Mouse (Mus musculus) kidney, embryonic 14.5 days (tissue): ENCODE data around the gene Fhit. TPM values are rescaled to one million over a fixed set of nuclear protein-coding genes. Genes with fewer than 3 reads are reported as not detected.

Source experiments
- ATAC-seq: fragments of 200-750 bp; cut with Nextera tagmentation; 2 replicates; pipeline ENCODE4 v1.8.0; 2017; ENCODE audit warnings: moderate number of reproducible peaks, mild to moderate bottlenecking, moderate TSS enrichment, moderate library complexity; ENCODE audit not compliant: low FRiP score, low TSS enrichment
- H3K27ac ChIP-seq: fragments of 300-500 bp; sonication (generic); 2 replicates; pipeline ENCODE4 v1.5.1; 2014; ENCODE audit warnings: low read depth, mild to moderate bottlenecking, low read length, moderate library complexity, mixed read lengths
- H3K27me3 ChIP-seq: fragments of 300-500 bp; sonication (generic); 2 replicates; pipeline ENCODE4 v1.6.1; 2014; ENCODE audit warnings: mild to moderate bottlenecking, low read length; ENCODE audit not compliant: control insufficient read depth, insufficient read depth
- H3K36me3 ChIP-seq: fragments of 300-500 bp; sonication (generic); 2 replicates; pipeline ENCODE4 v1.6.1; 2014; ENCODE audit warnings: low read length, mixed read lengths; ENCODE audit not compliant: control insufficient read depth, insufficient read depth
- H3K4me1 ChIP-seq: fragments of 300-500 bp; sonication (generic); 2 replicates; pipeline ENCODE4 v1.6.1; 2014; ENCODE audit warnings: low read length, mixed read lengths; ENCODE audit not compliant: control insufficient read depth, insufficient read depth
- H3K4me2 ChIP-seq: fragments of 300-500 bp; sonication (generic); replicated peaks from 2 replicates; pipeline ENCODE4 v1.6.1; 2014; ENCODE audit warnings: low read depth, mild to moderate bottlenecking, low read length
- H3K4me3 ChIP-seq: fragments of 300-500 bp; sonication (generic); 2 replicates; pipeline ENCODE4 v1.5.1; 2014; ENCODE audit warnings: mild to moderate bottlenecking, low read length
- H3K9ac ChIP-seq: fragments of 300-500 bp; sonication (generic); 2 replicates; pipeline ENCODE4 v1.6.1; 2014; ENCODE audit warnings: low read depth, mild to moderate bottlenecking, low read length, moderate library complexity
- H3K9me3 ChIP-seq: fragments of 300-500 bp; sonication (generic); 2 replicates; pipeline ENCODE4 v1.6.1; 2016; ENCODE audit warnings: low read length; ENCODE audit not compliant: control insufficient read depth
- WGBS: fragments of 180-500 bp; shearing (Covaris S2); extraction: QIAGEN DNeasy Blood & Tissue Kit; methylation state at CpG from one replicate; pipeline ENCODE4 v1.1.7; 2014; 5-methylcytosine and 5-hydroxymethylcytosine counted together
- polyA plus RNA-seq: library from polyadenylated mRNA; unstranded; fragments of >200 nt; fragmentation: Nextera tagmentation; extraction: Ambion mirVana; gene quantifications from 2 replicates; pipeline ENCODE4 v1.2.1, GENCODE M21; 2014

The Fhit gene
- polyA plus RNA-seq, 1 experiment from 2014 or later: 7.0 TPM

DNA sequence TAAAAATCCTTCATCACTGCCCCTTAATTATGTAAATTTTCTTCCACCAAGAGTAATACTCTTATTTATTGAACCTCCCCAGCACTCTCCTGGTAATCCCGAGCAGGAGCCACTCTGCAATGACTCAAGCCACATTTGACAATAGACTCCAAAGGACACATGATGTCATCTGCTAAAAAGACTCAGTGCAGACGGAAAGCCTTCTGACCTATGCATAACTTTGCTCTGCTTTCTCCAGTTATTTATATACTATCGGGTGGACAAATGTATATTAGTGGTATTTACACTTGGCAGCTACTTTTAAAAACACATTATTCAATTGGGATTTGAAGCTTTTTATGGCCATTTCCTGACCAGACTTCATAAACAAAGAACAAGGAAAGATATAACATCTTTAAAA lies 304.2 kb downstream of the Fhit start:
- 48% methylated on average over 3 of the region's 3 CpGs for WGBS

GRCm38 (mm10) chr14:10851936-10852335 lies 309.9 kb downstream of the Fhit start:
- no peaks in the 10 kb centered on the region for H3K36me3 ChIP-seq
- no peaks in the 10 kb centered on the region for H3K4me1 ChIP-seq
- H3K4me2 ChIP-seq: no peak overlapping the region
- H3K27ac ChIP-seq: no peak overlapping the region
- H3K9me3 ChIP-seq: no peaks in the 10 kb centered on the region
- WGBS: 79% methylated on average over 1 of the region's 1 CpGs
- H3K9ac ChIP-seq: no peak overlapping the region
- no peaks in the 10 kb centered on the region for H3K27me3 ChIP-seq
- ATAC-seq: no peak
- H3K4me3 ChIP-seq: no peak overlapping the region

More for the DNA sequence above, 304.2 kb downstream of the Fhit start:
- no peak overlapping the region for H3K9ac ChIP-seq
- ATAC-seq: peak; percentile 75; the same call in 1 of the 2 replicates
- no peaks in the 10 kb centered on the region for H3K4me1 ChIP-seq
- no peak overlapping the region for H3K4me3 ChIP-seq
- H3K27ac ChIP-seq: no peak overlapping the region
- no peaks in the 10 kb centered on the region for H3K9me3 ChIP-seq
- no peaks in the 10 kb centered on the region for H3K36me3 ChIP-seq
- H3K27me3 ChIP-seq: no peaks in the 10 kb centered on the region
- H3K4me2 ChIP-seq: no peak overlapping the region

GRCm38 (mm10) chr14:10836001-10836400 lies 325.8 kb downstream of the Fhit start:
- Histone ChIP-seq H3K27ac (no peak overlapping the region), H3K4me2 (no peak overlapping the region), H3K4me3 (no peak overlapping the region), H3K36me3 (no peaks in the 10 kb centered on the region), H3K9me3 (no peaks in the 10 kb centered on the region), H3K27me3 (no peaks in the 10 kb centered on the region), H3K9ac (no peak overlapping the region), H3K4me1 (no peaks in the 10 kb centered on the region)
- WGBS: 73% methylated on average over 1 of the region's 1 CpGs
- no peak for ATAC-seq

DNA sequence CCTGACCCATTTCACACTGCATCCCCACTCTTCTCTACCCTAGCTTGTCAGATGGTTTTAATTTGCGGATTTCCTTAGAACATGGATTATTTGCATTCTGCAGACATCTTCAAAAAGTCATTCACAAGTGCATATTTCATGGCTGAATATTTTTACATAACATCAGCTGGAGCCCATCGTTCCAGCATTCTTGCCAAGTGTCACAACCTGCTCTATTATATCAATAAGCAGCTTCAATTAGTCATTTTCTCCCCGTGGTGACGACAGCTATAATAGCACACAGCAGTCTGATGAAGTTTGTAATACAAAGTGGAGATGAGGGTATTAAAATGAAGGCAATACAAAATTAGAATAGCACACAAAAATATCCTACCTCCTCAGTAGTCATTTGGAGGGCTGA lies 337.0 kb downstream of the Fhit start:
- Histone ChIP-seq H3K4me1 (no peaks in the 10 kb centered on the region), H3K27ac (no peak overlapping the region), H3K27me3 (no peaks in the 10 kb centered on the region), H3K4me3 (no peak overlapping the region), H3K36me3 (no peaks in the 10 kb centered on the region), H3K4me2 (no peak overlapping the region), H3K9ac (no peak overlapping the region), H3K9me3 (no peaks in the 10 kb centered on the region)
- no peak for ATAC-seq
- WGBS: 73% methylated on average over 4 of the region's 4 CpGs

- H3K36me3 ChIP-seq: no peaks in the 10 kb centered on the region
- H3K27me3 ChIP-seq: no peaks in the 10 kb centered on the region
- no peak for ATAC-seq
- no peaks in the 10 kb centered on the region for H3K9me3 ChIP-seq
- 43% methylated on average over 2 of the region's 2 CpGs for WGBS
- no peak overlapping the region for H3K4me3 ChIP-seq
- no peak overlapping the region for H3K9ac ChIP-seq
- H3K27ac ChIP-seq: no peak overlapping the region
- no peak overlapping the region for H3K4me2 ChIP-seq
- no peaks in the 10 kb centered on the region for H3K4me1 ChIP-seq
These were observed 348.3 kb downstream of the Fhit start for GRCm38 (mm10) chr14:10813551-10813950.

GRCm38 (mm10) chr14:10798489-10799180 lies 363.2 kb downstream of the Fhit start:
- Histone ChIP-seq H3K4me2 (no peak overlapping the region), H3K4me1 (no peaks in the 10 kb centered on the region), H3K9ac (no peak overlapping the region), H3K4me3 (no peak overlapping the region), H3K9me3 (no peaks in the 10 kb centered on the region), H3K27me3 (no peaks in the 10 kb centered on the region), H3K36me3 (no peaks in the 10 kb centered on the region), H3K27ac (no peak overlapping the region)
- 80% methylated on average over 4 of the region's 4 CpGs for WGBS
- no peak for ATAC-seq

DNA sequence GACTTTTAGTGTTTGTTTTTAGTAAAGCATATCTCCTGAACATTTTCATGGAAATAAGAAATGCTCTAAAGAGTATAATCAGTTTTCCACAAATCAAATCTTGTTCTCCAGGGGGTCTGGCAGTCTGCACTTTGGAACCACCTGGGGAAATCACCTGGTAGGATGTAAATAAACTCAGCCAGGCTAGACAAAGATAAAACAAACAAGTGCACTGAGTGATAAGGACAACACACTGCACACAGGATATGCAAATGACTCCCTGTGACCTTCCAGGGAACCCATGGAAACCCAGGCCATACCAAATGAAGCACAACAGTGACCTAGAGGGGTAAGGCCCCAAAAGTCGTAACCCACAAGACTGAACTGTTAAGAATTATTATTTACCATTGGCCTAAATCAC lies 364.2 kb downstream of the Fhit start:
- WGBS: 83% methylated on average over 1 of the region's 1 CpGs
- H3K4me1 ChIP-seq: no peaks in the 10 kb centered on the region
- no peaks in the 10 kb centered on the region for H3K9me3 ChIP-seq
- no peak overlapping the region for H3K4me3 ChIP-seq
- H3K9ac ChIP-seq: no peak overlapping the region
- H3K27ac ChIP-seq: no peak overlapping the region
- H3K27me3 ChIP-seq: no peaks in the 10 kb centered on the region
- H3K4me2 ChIP-seq: no peak overlapping the region
- H3K36me3 ChIP-seq: no peaks in the 10 kb centered on the region
- ATAC-seq: no peak

GRCm38 (mm10) chr14:10795498-10796075 lies 366.2 kb downstream of the Fhit start:
- no peaks in the 10 kb centered on the region for H3K4me1 ChIP-seq
- H3K9ac ChIP-seq: no peak overlapping the region
- H3K27me3 ChIP-seq: no peaks in the 10 kb centered on the region
- no peak overlapping the region for H3K4me3 ChIP-seq
- ATAC-seq: no peak
- H3K9me3 ChIP-seq: no peaks in the 10 kb centered on the region
- WGBS: 59% methylated on average over 2 of the region's 2 CpGs
- H3K27ac ChIP-seq: no peak overlapping the region
- H3K4me2 ChIP-seq: no peak overlapping the region
- no peaks in the 10 kb centered on the region for H3K36me3 ChIP-seq

DNA sequence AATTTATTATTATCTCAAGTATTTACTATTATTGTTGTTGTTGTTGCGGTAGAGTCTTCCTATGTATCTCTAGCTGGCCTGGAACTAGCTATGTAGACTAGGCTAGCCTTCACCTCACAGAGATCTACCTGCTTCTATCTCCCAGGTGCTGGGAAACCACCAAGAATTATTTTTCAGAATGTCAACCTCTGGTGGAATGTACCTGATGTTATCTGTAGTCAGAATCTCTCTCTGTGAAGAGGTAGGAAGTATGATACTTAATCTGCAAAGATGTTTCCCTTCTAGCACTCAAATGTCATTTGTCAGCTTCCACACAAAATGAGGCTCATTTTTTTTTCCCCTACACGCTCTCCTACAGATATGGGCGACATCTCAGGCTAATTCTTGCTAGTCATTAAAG lies 377.9 kb downstream of the Fhit start:
- no peak for ATAC-seq
- Histone ChIP-seq H3K9me3 (no peaks in the 10 kb centered on the region), H3K36me3 (no peaks in the 10 kb centered on the region), H3K27ac (no peak overlapping the region), H3K4me2 (no peak overlapping the region), H3K4me3 (no peak overlapping the region), H3K9ac (no peak overlapping the region), H3K4me1 (no peaks in the 10 kb centered on the region), H3K27me3 (no peaks in the 10 kb centered on the region)
- WGBS: 94% methylated on average over 3 of the region's 3 CpGs
